ENCODE assay signal across 8 mouse cellular contexts in genomic region chr14:79587852-79588229, GRCm38 (mm10). TPM values are rescaled to one million over a fixed set of nuclear protein-coding genes. Genes with fewer than 3 reads are reported as not detected.
A peak's percentile ranks its signal among the peaks of the same experiment; 100 is the strongest.
DNase-seq lines count a peak whose midpoint lies in the region; ATAC-seq and TF ChIP-seq lines count a peak whose summit lies in the region.

No protein-coding gene starts in this region.

- no peaks in the 10 kb centered on the region; the same call in 1 of the 2 replicates for H3K36me3 ChIP-seq in kidney, embryonic 14.5 days (ENCODE audit: control insufficient read depth, insufficient read depth, low read length)
- no peaks in the 10 kb centered on the region for H3K36me3 ChIP-seq in hindbrain, embryonic 11.5 days (ENCODE audit: control insufficient read depth, insufficient read depth, low read length)
- 0 out of 2 replicates have a peak, but pooled peaks cover 9% of the 10 kb centered on the region for H3K36me3 ChIP-seq in midbrain, embryonic 13.5 days

- peaks cover 8% of the 10 kb centered on the region for H3K4me1 ChIP-seq in kidney, embryonic 14.5 days (ENCODE audit: control insufficient read depth, insufficient read depth, low read length)
- no peaks in the 10 kb centered on the region; the same call in 1 of the 2 replicates for H3K4me1 ChIP-seq in bone marrow, adult 2 months (ENCODE audit: control insufficient read depth, insufficient read depth, low read length)
- H3K4me1 ChIP-seq in hindbrain, embryonic 11.5 days (replicated peaks; ENCODE audit: control insufficient read depth, insufficient read depth, low read length): peaks cover 3% of the 10 kb centered on the region; the same call in 1 of the 2 replicates
- H3K4me1 ChIP-seq in midbrain, embryonic 13.5 days (replicated peaks): peaks cover 28% of the 10 kb centered on the region

- ATAC-seq in kidney, embryonic 14.5 days (ENCODE audit: low FRiP score, low TSS enrichment): peak; percentile 41
- peak; percentile 53 for ATAC-seq in hindbrain, embryonic 11.5 days (ENCODE audit: low FRiP score)
- ATAC-seq in midbrain, embryonic 13.5 days: peak; percentile 54

- H3K9ac ChIP-seq in kidney, embryonic 14.5 days (ENCODE audit: low read depth, low read length): peak overlapping the region; percentile 71
- peak overlapping the region; percentile 75 for H3K9ac ChIP-seq in hindbrain, embryonic 11.5 days (ENCODE audit: low read depth, low read length)
- H3K9ac ChIP-seq in midbrain, embryonic 13.5 days (replicated peaks): peak overlapping the region; percentile 80

- WGBS in kidney, embryonic 14.5 days: 2% methylated on average over 9 of the region's 9 CpGs
- 0% methylated on average over 9 of the region's 9 CpGs for WGBS in bone marrow, adult 2 months
- WGBS in hindbrain, embryonic 11.5 days: 2% methylated on average over 9 of the region's 9 CpGs
- 2% methylated on average over 9 of the region's 9 CpGs for WGBS in midbrain, embryonic 13.5 days

- TF ChIP-seq CTCF in bone marrow, adult 2 months (IDR thresholded peaks at IDR 0.05; ENCODE audit: control insufficient read depth, insufficient read depth, low read length): no peak

- DNase-seq in kidney, adult 11 months: no peak
- DNase-seq in hindbrain, embryonic 11.5 days (ENCODE audit: low spot score): no peak
- no peak for DNase-seq in adipocyte (ENCODE audit: low spot score)
- DNase-seq in right cerebral cortex, adult 2 months (ENCODE audit: low spot score in 2 of 2): no peak
- no peak for DNase-seq in left cerebral cortex, adult 8-10 months (ENCODE audit: low spot score in 2 of 2)

- no peaks in the 10 kb centered on the region for H3K9me3 ChIP-seq in kidney, embryonic 14.5 days (ENCODE audit: control insufficient read depth, low read length)
- no peaks in the 10 kb centered on the region for H3K9me3 ChIP-seq in hindbrain, embryonic 11.5 days (ENCODE audit: control insufficient read depth, low read length)
- H3K9me3 ChIP-seq in midbrain, embryonic 13.5 days: no peaks in the 10 kb centered on the region

- H3K4me2 ChIP-seq in kidney, embryonic 14.5 days (replicated peaks; ENCODE audit: low read depth, low read length): peak overlapping the region; percentile 83
- peak overlapping the region; percentile 60 for H3K4me2 ChIP-seq in hindbrain, embryonic 11.5 days (replicated peaks; ENCODE audit: low read depth, low read length)
- peak overlapping the region; percentile 88 for H3K4me2 ChIP-seq in midbrain, embryonic 13.5 days (replicated peaks)

- H3K27ac ChIP-seq in kidney, embryonic 14.5 days (ENCODE audit: low read depth, low read length): peak overlapping the region; percentile 95
- peak overlapping the region; percentile 96 for H3K27ac ChIP-seq in bone marrow, adult 2 months (ENCODE audit: control insufficient read depth, insufficient read depth, low read depth, low read length, poor library complexity)
- H3K27ac ChIP-seq in hindbrain, embryonic 11.5 days (ENCODE audit: low read depth, low read length): 0 out of 2 replicates have a peak overlapping the region, but pooled peaks have one; percentile 30
- H3K27ac ChIP-seq in midbrain, embryonic 13.5 days: peak overlapping the region; percentile 95

- H3K27me3 ChIP-seq in kidney, embryonic 14.5 days (ENCODE audit: control insufficient read depth, insufficient read depth, low read length): no peaks in the 10 kb centered on the region
- no peaks in the 10 kb centered on the region for H3K27me3 ChIP-seq in hindbrain, embryonic 11.5 days (ENCODE audit: control insufficient read depth, insufficient read depth, low read length)
- no peaks in the 10 kb centered on the region for H3K27me3 ChIP-seq in midbrain, embryonic 13.5 days

- peak overlapping the region; percentile 79 for H3K4me3 ChIP-seq in kidney, embryonic 14.5 days (ENCODE audit: low read length)
- peak overlapping the region; percentile 71 for H3K4me3 ChIP-seq in bone marrow, adult 2 months (replicated peaks; ENCODE audit: control insufficient read depth, low read depth, low read length)
- peak overlapping the region; percentile 71 for H3K4me3 ChIP-seq in hindbrain, embryonic 11.5 days (ENCODE audit: low read depth, low read length)
- H3K4me3 ChIP-seq in midbrain, embryonic 13.5 days (replicated peaks): peak overlapping the region; percentile 69

- no peak for TF ChIP-seq POLR2A in bone marrow, adult 2 months (IDR thresholded peaks at IDR 0.05; ENCODE audit: borderline replicate concordance, control insufficient read depth, low read depth, low read length)

RNA-seq across cellular contexts. Expression of gene Sugt1, which starts 0.3 kb away (rescaled TPM):
- polyA plus RNA-seq in kidney, embryonic 14.5 days (2014; fragmentation: Nextera tagmentation; extraction: Ambion mirVana): 135 and 166 TPM in 2 replicates
- polyA plus RNA-seq in bone marrow, adult 2 months (2011; ENCODE audit: insufficient read depth, insufficient read length, low replicate concordance, missing spikeins): 45.5 and 149 TPM in 2 replicates
- polyA plus RNA-seq in hindbrain, embryonic 11.5 days (2014; fragmentation: Nextera tagmentation; extraction: Ambion mirVana): 165 and 166 TPM in 2 replicates
- 130 and 135 TPM in 2 replicates for polyA plus RNA-seq in midbrain, embryonic 13.5 days (2015; fragmentation: Nextera tagmentation; extraction: Ambion mirVana)
- 10 to 100 TPM; 87.9 to 97.3 (median 91.3) TPM for total RNA-seq in left cerebral cortex, adult 8-10 months (2022)

Comparison
In these comparisons a context has a peak if more than half of its experiments do, and no peak if none do; other contexts are left out.
1. H3K27ac ChIP-seq: peak in every context shown above with its lines; median percentile 96 in bone marrow, adult 2 months; 95 in kidney, embryonic 14.5 days; 95 in midbrain, embryonic 13.5 days; 30 in hindbrain, embryonic 11.5 days.